Mouse (Mus musculus) kidney, embryonic 16.5 days (tissue): Measurements from ENCODE around the gene Rpusd3. TPM values are rescaled to one million over a fixed set of nuclear protein-coding genes. Genes with fewer than 3 reads are reported as not detected.

ENCODE experiments used
- ATAC-seq: fragments of 200-750 bp; cut with Nextera tagmentation; 2 replicates; pipeline ENCODE4 v1.8.0; 2017; ENCODE audit warnings: moderate TSS enrichment; ENCODE audit not compliant: low FRiP score, low TSS enrichment
- H3K27ac ChIP-seq: fragments of 300-500 bp; sonication (generic); 2 replicates; pipeline ENCODE4 v1.5.1; 2014; ENCODE audit warnings: low read length
- H3K27me3 ChIP-seq: fragments of 300-500 bp; sonication (generic); 2 replicates; pipeline ENCODE4 v1.6.1; 2014; ENCODE audit warnings: low read length, control low read depth, mixed read lengths; ENCODE audit not compliant: insufficient read depth
- H3K36me3 ChIP-seq: fragments of 300-500 bp; sonication (generic); 2 replicates; pipeline ENCODE4 v1.6.1; 2014; ENCODE audit warnings: low read length, control low read depth, mixed read lengths; ENCODE audit not compliant: insufficient read depth
- H3K4me1 ChIP-seq: fragments of 300-500 bp; sonication (generic); 2 replicates; pipeline ENCODE4 v1.6.1; 2014; ENCODE audit warnings: low read length, control low read depth, mixed read lengths; ENCODE audit not compliant: insufficient read depth
- H3K4me2 ChIP-seq: fragments of 300-500 bp; sonication (generic); replicated peaks from 2 replicates; pipeline ENCODE4 v1.6.1; 2014; ENCODE audit warnings: low read depth, low read length
- H3K4me3 ChIP-seq: fragments of 300-500 bp; sonication (generic); 2 replicates; pipeline ENCODE4 v1.5.1; 2014; ENCODE audit warnings: mild to moderate bottlenecking, low read length
- H3K9ac ChIP-seq: fragments of 300-500 bp; sonication (generic); replicated peaks from 2 replicates; pipeline ENCODE4 v1.6.1; 2014; ENCODE audit warnings: low read length
- H3K9me3 ChIP-seq: fragments of 300-500 bp; sonication (generic); 2 replicates; pipeline ENCODE4 v1.6.1; 2016; ENCODE audit warnings: low read length, control low read depth
- WGBS: fragments of 180-500 bp; shearing (Covaris S2); extraction: QIAGEN DNeasy Blood & Tissue Kit; methylation state at CpG from one replicate; pipeline ENCODE4 v1.1.7; 2014; 5-methylcytosine and 5-hydroxymethylcytosine counted together
- polyA plus RNA-seq: library from polyadenylated mRNA; unstranded; fragments of >200 nt; fragmentation: Nextera tagmentation; extraction: Ambion mirVana; gene quantifications from 2 replicates; pipeline ENCODE4 v1.2.1, GENCODE M21; 2015

Rpusd3 gene
- polyA plus RNA-seq, 1 experiment from 2014 or later = 31.7 TPM

- Histone ChIP-seq H3K36me3 (peaks cover 14% of the 10 kb centered on the region), H3K4me1 (peaks cover 14% of the 10 kb centered on the region), H3K4me2 (peak overlapping the region; percentile 63), H3K27ac (peak overlapping the region; percentile 70), H3K27me3 (no peaks in the 10 kb centered on the region), H3K9me3 (no peaks in the 10 kb centered on the region), H3K9ac (peak overlapping the region; percentile 81), H3K4me3 (peak overlapping the region; percentile 65)
- WGBS = 9% methylated on average over 16 of the region's 16 CpGs
- peak; percentile 63 for ATAC-seq
Observed at GRCm38 (mm10) chr6:113418441-113419198, 520 bp downstream of the Rpusd3 start.

- Histone ChIP-seq H3K9me3 (no peaks in the 10 kb centered on the region), H3K27ac (no peak overlapping the region), H3K4me2 (no peak overlapping the region), H3K4me1 (peaks cover 14% of the 10 kb centered on the region), H3K4me3 (no peak overlapping the region), H3K36me3 (peaks cover 14% of the 10 kb centered on the region), H3K27me3 (no peaks in the 10 kb centered on the region), H3K9ac (no peak overlapping the region)
- ATAC-seq = no peak
- 89% methylated on average over 5 of the region's 5 CpGs for WGBS
Observed at GRCm38 (mm10) chr6:113416416-113416815, 2.7 kb downstream of the Rpusd3 start.

GRCm38 (mm10) chr6:113410001-113410400 lies 9.1 kb downstream of the Rpusd3 start:
- no peaks in the 10 kb centered on the region for H3K4me1 ChIP-seq
- 62% methylated on average over 1 of the region's 1 CpGs for WGBS

GRCm38 (mm10) chr6:113406683-113407082 lies 12.5 kb downstream of the Rpusd3 start:
- H3K4me1 ChIP-seq = no peaks in the 10 kb centered on the region
- 72% methylated on average over 9 of the region's 9 CpGs for WGBS
- H3K4me3 ChIP-seq = no peak overlapping the region
- H3K27ac ChIP-seq = no peak overlapping the region
- H3K4me2 ChIP-seq = no peak overlapping the region
- 0 out of 2 replicates have a peak, but pooled peaks cover 4% of the 10 kb centered on the region for H3K36me3 ChIP-seq
- no peak for ATAC-seq
- no peaks in the 10 kb centered on the region for H3K9me3 ChIP-seq
- no peak overlapping the region for H3K9ac ChIP-seq
- H3K27me3 ChIP-seq = no peaks in the 10 kb centered on the region

More at GRCm38 (mm10) chr6:113410001-113410400, 9.1 kb downstream of the Rpusd3 start:
- no peak overlapping the region for H3K4me2 ChIP-seq
- no peak overlapping the region for H3K27ac ChIP-seq
- no peaks in the 10 kb centered on the region for H3K9me3 ChIP-seq
- H3K36me3 ChIP-seq = peaks cover 9% of the 10 kb centered on the region
- H3K27me3 ChIP-seq = no peaks in the 10 kb centered on the region
- no peak overlapping the region for H3K9ac ChIP-seq
- no peak for ATAC-seq
- no peak overlapping the region for H3K4me3 ChIP-seq

- no peaks in the 10 kb centered on the region for H3K9me3 ChIP-seq
- no peaks in the 10 kb centered on the region for H3K27me3 ChIP-seq
- H3K4me3 ChIP-seq = no peak overlapping the region
- no peak overlapping the region for H3K27ac ChIP-seq
- H3K36me3 ChIP-seq = 0 out of 2 replicates have a peak, but pooled peaks cover 4% of the 10 kb centered on the region
- no peak overlapping the region for H3K4me2 ChIP-seq
- no peaks in the 10 kb centered on the region for H3K4me1 ChIP-seq
- 82% methylated on average over 6 of the region's 6 CpGs for WGBS
- no peak for ATAC-seq
- H3K9ac ChIP-seq = no peak overlapping the region
Observed at GRCm38 (mm10) chr6:113405483-113405882, 13.7 kb downstream of the Rpusd3 start.

- Histone ChIP-seq H3K4me3 (no peak overlapping the region), H3K27ac (peak overlapping the region; percentile 17; the same call in 1 of the 2 replicates), H3K4me2 (no peak overlapping the region), H3K9ac (no peak overlapping the region), H3K36me3 (0 out of 2 replicates have a peak, but pooled peaks cover 4% of the 10 kb centered on the region), H3K4me1 (no peaks in the 10 kb centered on the region), H3K27me3 (no peaks in the 10 kb centered on the region), H3K9me3 (no peaks in the 10 kb centered on the region)
- WGBS = 72% methylated on average over 12 of the region's 12 CpGs
- ATAC-seq = peak; percentile 71
Observed at GRCm38 (mm10) chr6:113404649-113405448, 14.3 kb downstream of the Rpusd3 start.

GRCm38 (mm10) chr6:113402094-113402493 lies 17.0 kb downstream of the Rpusd3 start:
- ATAC-seq = no peak
- Histone ChIP-seq H3K4me1 (no peaks in the 10 kb centered on the region), H3K36me3 (0 out of 2 replicates have a peak, but pooled peaks cover 4% of the 10 kb centered on the region), H3K4me3 (no peak overlapping the region), H3K27me3 (no peaks in the 10 kb centered on the region), H3K9me3 (no peaks in the 10 kb centered on the region), H3K9ac (no peak overlapping the region), H3K27ac (no peak overlapping the region), H3K4me2 (no peak overlapping the region)
- 90% methylated on average over 13 of the region's 13 CpGs for WGBS

GRCm38 (mm10) chr6:113396270-113397030 lies 22.7 kb downstream of the Rpusd3 start:
- ATAC-seq = no peak
- H3K4me3 ChIP-seq = no peak overlapping the region
- WGBS = 83% methylated on average over 10 of the region's 10 CpGs
- no peak overlapping the region for H3K9ac ChIP-seq
- peaks cover 12% of the 10 kb centered on the region; the same call in 1 of the 2 replicates for H3K4me1 ChIP-seq
- H3K36me3 ChIP-seq = peaks cover 6% of the 10 kb centered on the region; the same call in 1 of the 2 replicates
- no peaks in the 10 kb centered on the region for H3K27me3 ChIP-seq
- no peak overlapping the region for H3K27ac ChIP-seq
- no peaks in the 10 kb centered on the region for H3K9me3 ChIP-seq
- H3K4me2 ChIP-seq = no peak overlapping the region

- Histone ChIP-seq H3K27me3 (no peaks in the 10 kb centered on the region), H3K4me3 (no peak overlapping the region), H3K4me2 (no peak overlapping the region), H3K9me3 (no peaks in the 10 kb centered on the region), H3K36me3 (peaks cover 7% of the 10 kb centered on the region; the same call in 1 of the 2 replicates), H3K27ac (no peak overlapping the region), H3K4me1 (peaks cover 12% of the 10 kb centered on the region; the same call in 1 of the 2 replicates), H3K9ac (no peak overlapping the region)
- WGBS = 94% methylated on average over 6 of the region's 6 CpGs
- no peak for ATAC-seq
Observed at GRCm38 (mm10) chr6:113395501-113395900, 23.6 kb downstream of the Rpusd3 start.
